Mouse (Mus musculus) midbrain, embryonic 11.5 days (tissue): ENCODE data around the gene Wdfy4. TPM values are rescaled to one million over a fixed set of nuclear protein-coding genes. Genes with fewer than 3 reads are reported as not detected.
A peak's percentile ranks its signal among the peaks of the same experiment; 100 is the strongest.

ENCODE experiments used
- ATAC-seq: fragments of 200-750 bp; cut with Nextera tagmentation; 2 replicates; pipeline ENCODE4 v1.8.0; 2017; ENCODE audit warnings: moderate TSS enrichment, moderate library complexity; ENCODE audit not compliant: low FRiP score
- DNase-seq: peaks from one replicate; pipeline ENCODE4 v3.0.0; 2015; ENCODE audit warnings: low spot score; ENCODE audit errors: missing footprints
- H3K27ac ChIP-seq: fragments of 300-500 bp; sonication (generic); 2 replicates; pipeline ENCODE4 v1.5.1; 2014; ENCODE audit warnings: low read depth, low read length
- H3K27me3 ChIP-seq: fragments of 300-500 bp; sonication (generic); 2 replicates; pipeline ENCODE4 v1.6.1; 2014; ENCODE audit warnings: mild to moderate bottlenecking, low read length, moderate library complexity, mixed read lengths; ENCODE audit not compliant: control insufficient read depth, insufficient read depth
- H3K36me3 ChIP-seq: fragments of 300-500 bp; sonication (generic); 2 replicates; pipeline ENCODE4 v1.6.1; 2014; ENCODE audit warnings: mild to moderate bottlenecking, low read length, moderate library complexity, mixed read lengths; ENCODE audit not compliant: control insufficient read depth, insufficient read depth
- H3K4me1 ChIP-seq: fragments of 300-500 bp; sonication (generic); 2 replicates; pipeline ENCODE4 v1.6.1; 2014; ENCODE audit warnings: low read length; ENCODE audit not compliant: control insufficient read depth, insufficient read depth
- H3K4me2 ChIP-seq: fragments of 300-500 bp; sonication (generic); 2 replicates; pipeline ENCODE4 v1.6.1; 2014; ENCODE audit warnings: mild to moderate bottlenecking, moderate library complexity
- H3K4me3 ChIP-seq: fragments of 300-500 bp; sonication (generic); 2 replicates; pipeline ENCODE4 v1.5.1; 2014; ENCODE audit warnings: low read depth, low read length
- H3K9ac ChIP-seq: fragments of 300-500 bp; sonication (generic); 2 replicates; pipeline ENCODE4 v1.6.1; 2014; ENCODE audit warnings: low read length
- H3K9me3 ChIP-seq: fragments of 300-500 bp; sonication (generic); 2 replicates; pipeline ENCODE4 v1.6.1; 2016; ENCODE audit warnings: low read length; ENCODE audit not compliant: control insufficient read depth
- WGBS: fragments of 180-500 bp; shearing (Covaris S2); extraction: QIAGEN DNeasy Blood & Tissue Kit; methylation state at CpG from one replicate; pipeline ENCODE4 v1.1.7; 2014; 5-methylcytosine and 5-hydroxymethylcytosine counted together
- polyA plus RNA-seq: library from polyadenylated mRNA; unstranded; fragments of >200 nt; fragmentation: Nextera tagmentation; extraction: Ambion mirVana; gene quantifications from 2 replicates; pipeline ENCODE4 v1.2.1, GENCODE M21; 2014

The Wdfy4 gene
- polyA plus RNA-seq, 1 experiment from 2014 or later: 0.38 TPM

GRCm38 (mm10) chr14:33045217-33045616 is 140.1 kb downstream of the Wdfy4 start:
- Histone ChIP-seq H3K4me2 (no peak overlapping the region), H3K27ac (no peak overlapping the region), H3K4me1 (no peaks in the 10 kb centered on the region), H3K9ac (no peak overlapping the region), H3K27me3 (no peaks in the 10 kb centered on the region), H3K9me3 (no peaks in the 10 kb centered on the region), H3K36me3 (no peaks in the 10 kb centered on the region), H3K4me3 (no peak overlapping the region)
- WGBS: 92% methylated on average over 3 of the region's 3 CpGs
- DNase-seq (no peak), ATAC-seq (no peak)

GRCm38 (mm10) chr14:33036811-33037210 is 148.5 kb downstream of the Wdfy4 start:
- Histone ChIP-seq H3K27me3 (no peaks in the 10 kb centered on the region), H3K4me2 (no peak overlapping the region), H3K4me1 (no peaks in the 10 kb centered on the region), H3K36me3 (no peaks in the 10 kb centered on the region), H3K9me3 (no peaks in the 10 kb centered on the region), H3K27ac (no peak overlapping the region), H3K4me3 (no peak overlapping the region), H3K9ac (no peak overlapping the region)
- WGBS: 51% methylated on average over 3 of the region's 3 CpGs
- ATAC-seq (no peak), DNase-seq (no peak)

- Histone ChIP-seq H3K27ac (no peak overlapping the region), H3K4me1 (no peaks in the 10 kb centered on the region), H3K9me3 (no peaks in the 10 kb centered on the region), H3K9ac (no peak overlapping the region), H3K27me3 (no peaks in the 10 kb centered on the region), H3K4me3 (no peak overlapping the region), H3K36me3 (no peaks in the 10 kb centered on the region), H3K4me2 (no peak overlapping the region)
- DNase-seq (no peak), ATAC-seq (no peak)
- WGBS: 87% methylated on average over 5 of the region's 5 CpGs
These were observed 149.9 kb downstream of the Wdfy4 start for GRCm38 (mm10) chr14:33035386-33035785.

GRCm38 (mm10) chr14:33033424-33033823 is 151.9 kb downstream of the Wdfy4 start:
- Histone ChIP-seq H3K4me3 (no peak overlapping the region), H3K36me3 (no peaks in the 10 kb centered on the region), H3K27me3 (no peaks in the 10 kb centered on the region), H3K27ac (no peak overlapping the region), H3K4me2 (no peak overlapping the region), H3K9ac (no peak overlapping the region), H3K9me3 (no peaks in the 10 kb centered on the region), H3K4me1 (no peaks in the 10 kb centered on the region)
- peak; percentile 88 for DNase-seq
- WGBS: 36% methylated on average over 6 of the region's 6 CpGs
- no peak for ATAC-seq

GRCm38 (mm10) chr14:33030849-33031248 is 154.5 kb downstream of the Wdfy4 start:
- DNase-seq: no peak
- Histone ChIP-seq H3K4me2 (no peak overlapping the region), H3K27ac (no peak overlapping the region), H3K27me3 (no peaks in the 10 kb centered on the region), H3K9me3 (no peaks in the 10 kb centered on the region), H3K9ac (no peak overlapping the region), H3K4me1 (no peaks in the 10 kb centered on the region), H3K4me3 (no peak overlapping the region), H3K36me3 (no peaks in the 10 kb centered on the region)
- ATAC-seq: no peak
- 72% methylated on average over 3 of the region's 3 CpGs for WGBS

GRCm38 (mm10) chr14:33019606-33020005 is 165.7 kb downstream of the Wdfy4 start:
- H3K27me3 ChIP-seq: no peaks in the 10 kb centered on the region
- H3K4me2 ChIP-seq: no peak overlapping the region
- DNase-seq: no peak
- H3K4me3 ChIP-seq: no peak overlapping the region
- no peak for ATAC-seq
- H3K9ac ChIP-seq: no peak overlapping the region
- H3K9me3 ChIP-seq: no peaks in the 10 kb centered on the region
- H3K36me3 ChIP-seq: no peaks in the 10 kb centered on the region
- WGBS: 73% methylated on average over 5 of the region's 5 CpGs
- H3K4me1 ChIP-seq: no peaks in the 10 kb centered on the region
- no peak overlapping the region for H3K27ac ChIP-seq

GRCm38 (mm10) chr14:33019050-33019449 is 166.3 kb downstream of the Wdfy4 start:
- 79% methylated on average over 3 of the region's 3 CpGs for WGBS
- Histone ChIP-seq H3K27ac (no peak overlapping the region), H3K4me1 (no peaks in the 10 kb centered on the region)

GRCm38 (mm10) chr14:33007638-33008037 is 177.7 kb downstream of the Wdfy4 start:
- Histone ChIP-seq H3K27ac (no peak overlapping the region), H3K4me1 (no peaks in the 10 kb centered on the region), H3K4me3 (no peak overlapping the region), H3K4me2 (no peak overlapping the region), H3K9me3 (peaks cover 2% of the 10 kb centered on the region; the same call in 1 of the 2 replicates), H3K36me3 (no peaks in the 10 kb centered on the region), H3K9ac (no peak overlapping the region), H3K27me3 (no peaks in the 10 kb centered on the region)
- ATAC-seq: no peak
- 87% methylated on average over 1 of the region's 1 CpGs for WGBS
- no peak for DNase-seq

More at GRCm38 (mm10) chr14:33019050-33019449, 166.3 kb downstream of the Wdfy4 start:
- Histone ChIP-seq H3K4me3 (no peak overlapping the region), H3K36me3 (no peaks in the 10 kb centered on the region), H3K9ac (no peak overlapping the region), H3K27me3 (no peaks in the 10 kb centered on the region), H3K4me2 (no peak overlapping the region), H3K9me3 (no peaks in the 10 kb centered on the region)
- ATAC-seq: no peak
- no peak for DNase-seq

- no peaks in the 10 kb centered on the region for H3K36me3 ChIP-seq
- H3K4me1 ChIP-seq: peaks cover 3% of the 10 kb centered on the region
- 93% methylated on average over 1 of the region's 1 CpGs for WGBS
- no peak overlapping the region for H3K4me3 ChIP-seq
- H3K27me3 ChIP-seq: no peaks in the 10 kb centered on the region
- no peak overlapping the region for H3K27ac ChIP-seq
- no peak overlapping the region for H3K9ac ChIP-seq
- DNase-seq (no peak), ATAC-seq (no peak)
- H3K4me2 ChIP-seq: no peak overlapping the region
- peaks cover 2% of the 10 kb centered on the region; the same call in 1 of the 2 replicates for H3K9me3 ChIP-seq
These were observed 180.2 kb downstream of the Wdfy4 start for GRCm38 (mm10) chr14:33005114-33005513.
